Mouse (Mus musculus) heart, postnatal 0 days (tissue): Measurements from ENCODE around the gene Pabpn1l.

Source experiments
- CTCF ChIP-seq: IDR thresholded peaks from 2 replicates; pipeline ENCODE4 v1.5.1; 2016; ENCODE audit warnings: antibody characterized with exemption, control low read depth, low read depth
- EP300 ChIP-seq: IDR thresholded peaks from 2 replicates; pipeline ENCODE4 v1.6.1; 2016; ENCODE audit warnings: antibody characterized with exemption, low read depth

GRCm38 (mm10) chr8:122636803-122637175, 14.2 kb upstream of the Pabpn1l start:
- TF ChIP-seq CTCF = no peak
- TF ChIP-seq EP300 = no peak
